Mouse (Mus musculus) CH12F3 (cell line): ENCODE data around the gene Adam6b.
"Not testable (repeated sequence)": the region's sequence is repeated elsewhere in the genome, so short reads cannot be mapped to it uniquely, and the experiment has no call there.

Source experiments
- in situ Hi-C: fragments of 300-500 bp; cut with MboI; formaldehyde crosslinking; loops from 2 replicates; pipeline ENCODE4 v1.14.3; 2020; ENCODE audit warnings: low sequenced_read_pairs

Adam6b gene

GRCm38 (mm10) chr12:113489211-113489610 is at the start of gene Adam6b:
Gene Adam6b, plus strand, starts transcription at chr12:113489511.
- in situ Hi-C loops, result not testable (repeated sequence)

DNA sequence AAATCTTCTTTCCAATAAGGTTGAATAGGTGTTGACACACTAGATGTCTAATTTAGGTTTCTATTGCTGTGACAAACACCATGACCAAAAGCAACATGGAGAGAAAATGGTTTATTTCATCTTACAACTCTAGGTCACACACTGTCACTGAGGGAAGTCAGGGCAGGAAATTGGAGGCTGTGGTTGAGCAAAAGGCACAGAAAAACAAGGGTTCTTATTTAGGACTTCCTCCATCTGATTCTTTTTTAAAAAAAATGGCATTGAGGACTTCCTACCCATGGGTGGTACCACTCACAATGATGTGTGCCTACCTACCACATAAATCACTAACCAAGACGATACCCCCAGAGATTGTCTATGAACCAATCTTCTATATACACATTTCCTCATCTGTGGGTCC is 43.2 kb upstream of the Adam6b start:
- in situ Hi-C loops, result no loop called here

DNA sequence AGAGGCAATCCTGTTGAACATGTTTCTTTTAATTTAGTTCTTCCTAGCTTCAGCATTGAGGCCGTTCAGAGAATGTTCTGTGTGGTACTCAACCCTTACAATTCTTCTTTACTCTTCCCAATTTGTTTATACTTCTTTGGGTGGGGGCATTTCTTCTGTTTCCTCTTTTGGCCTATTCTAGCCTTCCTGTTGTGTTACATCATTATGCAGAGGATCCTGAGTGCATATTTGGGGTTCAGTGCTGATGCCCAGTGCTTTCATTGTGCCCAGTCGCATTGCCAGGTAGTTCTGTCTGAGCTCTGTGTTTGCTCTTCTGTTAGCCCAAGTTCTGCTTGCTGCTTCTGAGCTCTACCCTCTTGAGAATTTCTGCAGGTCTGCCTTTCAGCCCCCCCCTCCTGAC is 13.1 kb upstream of the Adam6b start:
- in situ Hi-C loops, result no loop called here

DNA sequence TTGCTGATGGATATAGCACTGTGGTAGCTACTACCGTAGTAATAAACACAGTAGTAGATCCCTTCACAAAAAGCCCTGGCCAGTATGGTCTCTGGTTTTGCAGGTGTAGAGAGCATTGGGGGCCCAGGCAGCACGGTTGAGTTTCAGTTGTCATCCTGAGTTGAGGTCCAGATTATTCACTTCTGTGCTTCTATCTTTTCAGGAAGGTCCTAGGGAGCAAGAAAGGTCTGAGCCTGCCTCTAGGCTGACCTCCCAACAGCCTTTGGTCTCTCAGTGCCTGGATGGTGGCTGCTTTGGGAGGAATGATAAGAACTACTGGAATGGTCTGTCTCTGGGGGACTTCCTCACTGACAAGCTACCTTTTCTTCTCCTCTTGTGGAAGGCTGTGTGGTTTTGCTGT is 7.2 kb upstream of the Adam6b start:
- in situ Hi-C loops, result no loop called here

DNA sequence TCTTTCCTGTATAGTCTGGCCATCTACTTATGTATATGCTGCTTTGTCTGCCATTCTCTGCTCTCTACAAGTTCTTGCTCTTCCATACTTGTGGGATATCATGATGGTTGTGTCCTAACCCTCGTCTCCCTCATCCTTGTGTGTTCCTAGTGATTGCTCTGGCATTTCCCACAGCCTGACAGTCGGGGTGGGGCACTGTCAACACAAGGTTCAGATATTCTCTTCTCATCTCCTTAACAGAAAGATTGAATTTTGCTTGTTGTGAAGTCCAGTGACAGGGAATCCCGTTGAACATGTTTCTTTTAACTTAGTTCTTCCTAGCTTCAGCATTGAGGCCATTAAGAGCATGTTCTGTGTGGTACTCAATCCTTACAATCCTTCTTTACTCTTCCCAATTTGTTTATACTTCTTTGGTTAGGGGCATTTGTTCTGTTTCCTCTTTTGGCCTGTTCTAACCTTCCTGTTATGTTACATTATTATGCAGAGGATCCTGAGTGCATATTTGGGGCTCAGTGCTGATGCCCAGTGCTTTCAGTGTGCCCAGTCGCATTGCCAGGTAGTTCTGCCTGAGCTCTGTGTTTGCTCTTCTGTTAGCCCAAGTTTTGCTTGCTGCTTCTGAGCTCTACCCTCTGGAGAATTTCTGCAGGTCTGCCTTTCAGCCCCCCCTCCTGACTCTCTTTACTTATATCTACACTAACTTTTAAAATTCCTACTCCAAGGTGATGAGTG is 6.5 kb upstream of the Adam6b start:
- in situ Hi-C loops, result no loop called here

- in situ Hi-C loops, result no loop called here
These were observed 5.7 kb upstream of the Adam6b start for GRCm38 (mm10) chr12:113483492-113484162.

GRCm38 (mm10) chr12:113484971-113485485 is 4.3 kb upstream of the Adam6b start:
- in situ Hi-C loops, result no loop called here

DNA sequence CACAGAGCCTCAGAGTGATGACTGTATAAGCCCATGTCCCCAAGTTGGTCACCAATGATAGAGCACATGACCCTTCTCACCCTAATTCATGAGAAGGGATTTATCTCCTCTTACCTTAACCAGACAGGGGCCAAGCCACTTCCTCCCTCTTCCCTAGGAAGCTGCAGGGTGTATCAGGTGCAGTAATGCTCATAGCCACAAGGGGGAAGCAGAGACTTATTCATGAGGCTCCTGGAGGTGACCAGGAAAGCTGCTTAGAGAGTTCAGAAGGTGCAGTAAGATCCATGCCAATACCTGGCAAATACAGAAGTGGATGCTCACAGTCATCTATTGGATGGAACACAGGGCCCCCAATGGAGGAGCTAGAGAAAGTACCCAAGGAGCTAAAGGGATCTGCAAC is 1.6 kb upstream of the Adam6b start:
- in situ Hi-C loops, result not testable (repeated sequence)

DNA sequence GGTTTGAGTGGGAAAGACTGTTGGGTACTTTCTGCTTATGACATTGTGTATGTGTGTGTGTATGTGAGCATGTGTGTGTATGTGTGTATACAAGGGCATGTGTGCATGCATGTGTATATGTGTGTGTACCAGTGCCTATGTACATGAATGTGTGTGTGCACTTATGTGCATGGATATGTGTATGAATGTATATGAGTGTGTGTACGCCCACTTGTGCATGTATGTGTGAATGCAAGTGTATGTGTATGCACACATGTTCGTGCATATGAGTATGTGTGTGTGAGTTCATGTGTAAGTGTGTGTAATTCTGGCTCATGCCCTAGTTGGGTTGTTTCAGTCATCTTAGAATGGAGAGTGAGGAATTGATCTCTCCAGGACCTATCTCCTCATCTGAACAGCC is 36.6 kb downstream of the Adam6b start:
- in situ Hi-C loops, result no loop called here
